Mouse (Mus musculus): ENCODE data around the gene Sympk. TPM values are rescaled to one million over a fixed set of nuclear protein-coding genes. Genes with fewer than 3 reads are reported as not detected.

Sympk gene
- polyA plus RNA-seq, 1 experiment, result 71.8 TPM

DNA sequence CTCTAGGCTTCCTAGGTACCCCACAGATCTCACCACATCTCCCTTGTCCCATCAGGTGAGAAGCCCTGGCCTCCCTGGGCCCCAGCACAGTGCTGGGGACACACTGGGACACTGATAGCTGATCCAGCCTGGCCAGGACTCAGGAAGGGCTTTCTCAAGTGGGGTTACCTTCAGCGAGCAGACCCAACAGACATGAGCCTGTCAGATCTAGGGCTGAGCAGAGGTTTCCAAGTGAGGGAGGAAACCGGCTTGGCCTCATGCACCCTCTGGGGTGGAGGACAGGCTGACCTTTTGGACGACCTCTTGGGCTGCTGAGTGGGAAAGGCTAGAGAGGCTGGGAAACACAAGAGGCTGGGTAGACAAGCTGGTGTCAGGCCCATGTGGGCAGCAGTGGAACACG, 27.0 kb downstream of the Sympk start:
- WGBS, result 75% methylated on average over 4 of the region's 4 CpGs
- Histone ChIP-seq H3K27ac (ENCODE audit: insufficient read depth, low read depth, low read length) (no peak overlapping the region), H3K27me3 (ENCODE audit: control insufficient read depth, insufficient read depth, low read length) (no peaks in the 10 kb centered on the region), H3K4me3 (ENCODE audit: low read depth, low read length) (no peak overlapping the region), H3K4me1 (ENCODE audit: control insufficient read depth, insufficient read depth, insufficient read length, low read length) (no peaks in the 10 kb centered on the region), H3K36me3 (ENCODE audit: control insufficient read depth, insufficient read depth, low read length) (peaks cover 52% of the 10 kb centered on the region)
- TF ChIP-seq CTCF (IDR thresholded peaks at IDR 0.05; ENCODE audit: extremely low read depth, insufficient read length, insufficient replicate concordance, low read depth, low read length), result no peak
- no peak for TF ChIP-seq POLR2A (IDR thresholded peaks at IDR 0.05; ENCODE audit: low read depth, low read length)

DNA sequence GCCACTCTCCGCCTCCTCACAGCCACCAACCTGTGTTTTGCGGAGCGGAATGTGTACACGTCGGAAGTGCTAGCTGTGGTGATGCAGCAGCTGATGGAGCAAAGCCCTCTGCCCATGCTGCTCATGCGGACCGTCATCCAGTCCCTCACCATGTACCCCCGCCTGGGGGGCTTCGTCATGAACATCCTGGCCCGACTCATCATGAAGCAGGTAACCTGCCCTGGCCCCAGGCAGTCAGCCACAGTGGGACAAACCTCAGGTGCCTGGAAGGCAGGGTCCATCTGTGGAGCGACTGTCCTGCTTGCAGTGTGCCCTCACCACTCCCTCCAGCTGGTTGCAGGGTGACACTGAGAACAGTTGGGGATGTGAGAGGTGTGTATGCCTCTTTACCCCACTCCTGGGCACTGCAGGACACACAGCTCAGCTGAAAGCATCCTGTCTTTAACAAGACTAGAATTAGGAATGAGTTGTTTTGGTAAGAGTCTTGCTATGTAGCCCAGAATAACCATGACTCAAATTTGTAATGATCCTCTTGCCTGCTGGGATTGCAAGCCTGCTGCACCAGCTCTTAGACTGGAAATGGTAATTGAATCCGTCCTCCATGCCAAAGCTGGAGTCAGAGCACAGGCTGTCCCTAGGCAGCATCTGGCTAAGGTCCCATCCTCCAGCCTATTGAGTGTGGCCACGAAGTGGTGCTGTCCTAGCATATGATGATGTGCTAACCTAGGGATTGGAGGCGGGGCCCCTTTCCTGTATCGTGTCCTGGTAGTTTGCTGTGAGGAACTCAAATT, 28.4 kb downstream of the Sympk start:
- 90% methylated on average over 15 of the region's 15 CpGs for WGBS
- no peak overlapping the region for H3K27ac ChIP-seq (ENCODE audit: insufficient read depth, low read depth, low read length)
- no peaks in the 10 kb centered on the region for H3K27me3 ChIP-seq (ENCODE audit: control insufficient read depth, insufficient read depth, low read length)
- H3K36me3 ChIP-seq (ENCODE audit: control insufficient read depth, insufficient read depth, low read length), result peaks cover 38% of the 10 kb centered on the region
- no peak overlapping the region for H3K4me3 ChIP-seq (ENCODE audit: low read depth, low read length)
- H3K4me1 ChIP-seq (ENCODE audit: control insufficient read depth, insufficient read depth, insufficient read length, low read length), result no peaks in the 10 kb centered on the region
- TF ChIP-seq POLR2A (IDR thresholded peaks at IDR 0.05; ENCODE audit: low read depth, low read length) (no peak), CTCF (IDR thresholded peaks at IDR 0.05; ENCODE audit: extremely low read depth, insufficient read length, insufficient replicate concordance, low read depth, low read length) (no peak)

DNA sequence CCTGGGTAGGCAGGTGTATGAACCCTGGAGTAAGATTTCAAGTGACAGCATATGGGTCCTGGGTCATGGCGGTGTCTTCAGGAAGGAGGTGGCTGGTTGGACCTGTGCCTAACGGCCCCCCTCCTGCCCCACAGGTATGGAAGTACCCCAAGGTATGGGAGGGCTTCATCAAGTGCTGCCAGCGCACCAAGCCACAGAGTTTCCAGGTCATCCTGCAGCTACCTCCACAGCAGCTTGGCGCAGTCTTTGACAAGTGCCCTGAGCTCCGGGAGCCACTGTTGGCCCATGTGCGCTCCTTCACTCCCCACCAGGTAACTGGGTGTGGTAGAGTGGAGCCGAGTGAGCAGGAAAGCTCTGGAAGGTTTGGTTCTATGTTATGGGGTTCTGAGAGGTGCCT, 29.0 kb downstream of the Sympk start:
- no peak overlapping the region for H3K4me3 ChIP-seq (ENCODE audit: low read depth, low read length)
- H3K27me3 ChIP-seq (ENCODE audit: control insufficient read depth, insufficient read depth, low read length), result no peaks in the 10 kb centered on the region
- no peak overlapping the region for H3K27ac ChIP-seq (ENCODE audit: insufficient read depth, low read depth, low read length)
- WGBS, result 87% methylated on average over 7 of the region's 7 CpGs
- TF ChIP-seq POLR2A (IDR thresholded peaks at IDR 0.05; ENCODE audit: low read depth, low read length) (no peak), CTCF (IDR thresholded peaks at IDR 0.05; ENCODE audit: extremely low read depth, insufficient read length, insufficient replicate concordance, low read depth, low read length) (no peak)
- H3K4me1 ChIP-seq (ENCODE audit: control insufficient read depth, insufficient read depth, insufficient read length, low read length), result no peaks in the 10 kb centered on the region
- H3K36me3 ChIP-seq (ENCODE audit: control insufficient read depth, insufficient read depth, low read length), result peaks cover 34% of the 10 kb centered on the region

DNA sequence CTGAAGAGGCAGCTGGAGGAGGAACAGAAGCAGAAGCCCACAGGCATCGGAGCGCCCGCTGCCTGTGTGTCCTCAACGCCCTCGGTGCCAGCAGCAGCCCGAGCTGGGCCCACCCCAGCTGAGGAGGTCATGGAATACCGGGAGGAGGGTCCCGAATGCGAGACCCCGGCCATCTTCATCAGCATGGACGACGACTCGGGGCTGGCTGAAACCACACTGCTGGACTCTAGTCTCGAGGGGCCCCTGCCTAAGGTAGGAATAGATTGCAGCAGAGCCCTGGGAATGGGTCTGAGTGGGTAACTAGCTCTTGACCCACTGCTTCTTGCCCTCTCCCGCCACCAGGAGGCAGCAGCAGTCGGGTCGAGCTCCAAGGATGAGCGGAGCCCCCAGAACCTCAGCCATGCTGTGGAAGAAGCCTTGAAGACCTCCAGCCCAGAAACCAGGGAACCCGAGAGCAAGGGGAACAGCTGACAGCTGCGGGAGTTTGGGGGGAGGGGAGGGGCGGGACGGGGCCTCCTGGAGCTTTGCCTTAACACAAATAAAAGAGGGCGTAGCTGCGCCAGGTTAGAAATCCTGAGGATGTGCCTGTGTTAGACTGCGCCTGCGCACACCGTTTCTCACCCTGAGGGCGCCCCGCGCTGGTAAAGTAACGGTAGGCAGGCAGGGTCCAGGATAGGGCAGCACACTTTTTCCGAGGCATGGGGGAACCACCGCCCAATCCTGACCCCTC, 30.0 kb downstream of the Sympk start, which contains the start of gene Rsph6a:
Gene Rsph6a (plus strand): TSS at position 644 of the 730 bp plus-strand sequence.
- Histone ChIP-seq H3K36me3 (ENCODE audit: control insufficient read depth, insufficient read depth, low read length) (peaks cover 26% of the 10 kb centered on the region), H3K27me3 (ENCODE audit: control insufficient read depth, insufficient read depth, low read length) (no peaks in the 10 kb centered on the region), H3K4me3 (ENCODE audit: low read depth, low read length) (no peak within 1 kb of the TSS), H3K27ac (ENCODE audit: insufficient read depth, low read depth, low read length) (no peak within 1 kb of the TSS), H3K4me1 (ENCODE audit: control insufficient read depth, insufficient read depth, insufficient read length, low read length) (no peaks in the 10 kb centered on the region)
- WGBS, result 57% methylated on average over 33 of the region's 33 CpGs
- TF ChIP-seq POLR2A (IDR thresholded peaks at IDR 0.05; ENCODE audit: low read depth, low read length), result no peak
- TF ChIP-seq CTCF (IDR thresholded peaks at IDR 0.05; ENCODE audit: extremely low read depth, insufficient read length, insufficient replicate concordance, low read depth, low read length), result no peak; the same call in 1 of the 2 replicates

DNA sequence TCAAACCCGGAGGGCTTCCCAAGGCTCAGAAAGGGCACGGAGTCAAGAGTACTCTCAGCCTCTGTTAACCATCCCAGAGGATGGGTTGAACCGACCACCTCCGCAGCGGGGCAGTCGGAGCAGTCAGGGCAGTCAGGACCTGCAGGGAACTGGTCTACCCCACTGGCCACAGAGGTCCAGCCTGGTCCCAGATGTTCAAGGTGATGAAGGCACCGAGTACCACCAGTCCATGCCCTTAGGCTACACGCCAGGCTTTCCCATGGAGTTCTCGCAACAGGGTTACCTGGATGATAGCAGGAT, 30.6 kb downstream of the Sympk start:
- TF ChIP-seq CTCF (IDR thresholded peaks at IDR 0.05; ENCODE audit: extremely low read depth, insufficient read length, insufficient replicate concordance, low read depth, low read length) (no peak), POLR2A (IDR thresholded peaks at IDR 0.05; ENCODE audit: low read depth, low read length) (no peak)
- 80% methylated on average over 9 of the region's 9 CpGs for WGBS
- H3K4me3 ChIP-seq (ENCODE audit: low read depth, low read length), result no peak overlapping the region

DNA sequence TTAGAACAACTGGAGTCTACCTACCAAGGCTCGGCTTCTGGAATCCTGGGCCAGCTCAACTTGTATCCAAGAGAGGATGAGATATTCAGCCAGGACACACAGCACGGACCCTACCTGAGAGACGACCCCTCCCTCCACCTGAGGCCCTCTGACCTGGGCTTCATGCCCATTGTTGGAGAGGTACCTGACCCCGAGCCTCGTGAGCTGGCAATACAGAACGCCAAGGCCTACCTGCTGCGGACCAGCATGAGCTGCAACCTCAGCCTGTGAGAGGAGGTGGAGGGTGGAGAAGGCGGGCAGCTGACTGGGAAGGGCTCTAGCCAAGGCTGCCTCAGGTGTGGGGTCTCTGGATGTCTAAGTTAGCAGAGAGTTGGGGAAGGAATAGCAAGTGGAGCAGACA, 30.9 kb downstream of the Sympk start:
- H3K36me3 ChIP-seq (ENCODE audit: control insufficient read depth, insufficient read depth, low read length), result peaks cover 17% of the 10 kb centered on the region; the same call in 1 of the 2 replicates
- H3K27ac ChIP-seq (ENCODE audit: insufficient read depth, low read depth, low read length), result no peak overlapping the region
- TF ChIP-seq POLR2A (IDR thresholded peaks at IDR 0.05; ENCODE audit: low read depth, low read length), result no peak
- TF ChIP-seq CTCF (IDR thresholded peaks at IDR 0.05; ENCODE audit: extremely low read depth, insufficient read length, insufficient replicate concordance, low read depth, low read length), result no peak
- H3K4me1 ChIP-seq (ENCODE audit: control insufficient read depth, insufficient read depth, insufficient read length, low read length), result no peaks in the 10 kb centered on the region
- 82% methylated on average over 8 of the region's 8 CpGs for WGBS
- H3K4me3 ChIP-seq (ENCODE audit: low read depth, low read length), result no peak overlapping the region
- H3K27me3 ChIP-seq (ENCODE audit: control insufficient read depth, insufficient read depth, low read length), result no peaks in the 10 kb centered on the region

More for the DNA sequence above, 30.6 kb downstream of the Sympk start:
- Histone ChIP-seq H3K4me1 (ENCODE audit: control insufficient read depth, insufficient read depth, insufficient read length, low read length) (no peaks in the 10 kb centered on the region), H3K27me3 (ENCODE audit: control insufficient read depth, insufficient read depth, low read length) (no peaks in the 10 kb centered on the region), H3K27ac (ENCODE audit: insufficient read depth, low read depth, low read length) (no peak overlapping the region), H3K36me3 (ENCODE audit: control insufficient read depth, insufficient read depth, low read length) (peaks cover 20% of the 10 kb centered on the region; the same call in 1 of the 2 replicates)

DNA sequence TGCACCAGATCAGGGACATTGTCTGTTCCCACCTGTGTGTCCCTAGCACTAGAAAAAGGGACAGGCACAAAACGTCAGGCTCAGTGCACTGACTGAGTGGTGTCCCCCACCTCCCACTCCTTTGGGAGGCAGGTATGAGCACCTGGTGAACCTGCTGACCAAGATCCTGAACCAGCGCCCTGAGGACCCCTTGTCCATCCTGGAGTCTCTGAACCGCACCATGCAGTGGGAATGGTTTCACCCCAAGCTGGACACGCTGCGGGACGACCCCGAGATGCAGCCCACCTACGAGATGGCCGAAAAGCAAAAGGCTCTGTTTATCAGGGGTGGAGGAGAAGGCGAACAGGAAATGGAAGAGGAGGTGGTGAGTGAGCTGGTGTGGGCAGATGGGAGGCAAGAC, 33.2 kb downstream of the Sympk start:
- H3K27me3 ChIP-seq (ENCODE audit: control insufficient read depth, insufficient read depth, low read length), result no peaks in the 10 kb centered on the region
- H3K27ac ChIP-seq (ENCODE audit: insufficient read depth, low read depth, low read length), result no peak overlapping the region
- WGBS, result 84% methylated on average over 10 of the region's 10 CpGs
- H3K36me3 ChIP-seq (ENCODE audit: control insufficient read depth, insufficient read depth, low read length), result peaks cover 2% of the 10 kb centered on the region; the same call in 1 of the 2 replicates
- TF ChIP-seq CTCF (IDR thresholded peaks at IDR 0.05; ENCODE audit: extremely low read depth, insufficient read length, insufficient replicate concordance, low read depth, low read length), result no peak
- no peak for TF ChIP-seq POLR2A (IDR thresholded peaks at IDR 0.05; ENCODE audit: low read depth, low read length)
- H3K4me1 ChIP-seq (ENCODE audit: control insufficient read depth, insufficient read depth, insufficient read length, low read length), result no peaks in the 10 kb centered on the region
- H3K4me3 ChIP-seq (ENCODE audit: low read depth, low read length), result no peak overlapping the region
